ENCODE assay signal across 9 mouse cellular contexts in genomic region chr17:32362686-32363085, GRCm38 (mm10). TPM values are rescaled to one million over a fixed set of nuclear protein-coding genes. Genes with fewer than 3 reads are reported as not detected.
DNase-seq lines count a peak whose midpoint lies in the region; ATAC-seq and TF ChIP-seq lines count a peak whose summit lies in the region.
"Had no signal": no experiment of that assay in that cellular context is flagged by ENCODE, and none has a peak within 500 bp of the region (broad histone marks: within the 10 kb centered on the region; RNA-seq: fewer than 3 reads in every experiment).

No protein-coding gene starts in this region.

- H3K4me2 ChIP-seq in kidney, postnatal 0 days (ENCODE audit: low read length) = peak overlapping the region; percentile 89
- peak overlapping the region; percentile 69 for H3K4me2 ChIP-seq in forebrain, embryonic 11.5 days (ENCODE audit: low read depth, low read length, severe bottlenecking)
- peak overlapping the region; percentile 49 for H3K4me2 ChIP-seq in limb, embryonic 11.5 days (ENCODE audit: low read depth, severe bottlenecking)
- peak overlapping the region; percentile 75 for H3K4me2 ChIP-seq in neural tube, embryonic 13.5 days

- no peaks in the 10 kb centered on the region for H3K27me3 ChIP-seq in kidney, postnatal 0 days (ENCODE audit: insufficient read depth, low read length)
- no peaks in the 10 kb centered on the region for H3K27me3 ChIP-seq in forebrain, embryonic 11.5 days (ENCODE audit: control insufficient read depth, insufficient read depth, low read length)
- no peaks in the 10 kb centered on the region for H3K27me3 ChIP-seq in limb, embryonic 11.5 days (ENCODE audit: control insufficient read depth, insufficient read depth, low read length)
- H3K27me3 ChIP-seq in neural tube, embryonic 13.5 days = no peaks in the 10 kb centered on the region

- H3K9ac ChIP-seq in kidney, postnatal 0 days (ENCODE audit: low read depth, low read length) = peak overlapping the region; percentile 96; the same call in 1 of the 2 replicates
- peak overlapping the region; percentile 97; the same call in 1 of the 2 replicates for H3K9ac ChIP-seq in forebrain, embryonic 11.5 days (ENCODE audit: low read length)
- no peak overlapping the region; the same call in 1 of the 2 replicates for H3K9ac ChIP-seq in limb, embryonic 11.5 days (ENCODE audit: low read length)
- peak overlapping the region; percentile 95; the same call in 1 of the 2 replicates for H3K9ac ChIP-seq in neural tube, embryonic 13.5 days

- peak overlapping the region; percentile 75; the same call in 1 of the 2 replicates for H3K4me3 ChIP-seq in kidney, postnatal 0 days (replicated peaks; ENCODE audit: low read depth, low read length)
- 0 out of 2 replicates have a peak overlapping the region, but pooled peaks have one; percentile 86 for H3K4me3 ChIP-seq in forebrain, embryonic 11.5 days (ENCODE audit: low read depth, low read length)
- H3K4me3 ChIP-seq in limb, embryonic 11.5 days (ENCODE audit: low read depth, low read length) = peak overlapping the region; percentile 85
- H3K4me3 ChIP-seq in neural tube, embryonic 13.5 days = peak overlapping the region; percentile 87

- no peak for DNase-seq in kidney, postnatal 0 days (ENCODE audit: low spot score)
- no peak for DNase-seq in kidney, adult 18-20 months
- no peak for DNase-seq in forebrain, embryonic 11.5 days (ENCODE audit: low spot score)
- no peak for DNase-seq in limb, embryonic 11.5 days (ENCODE audit: low spot score)
- DNase-seq in left cerebral cortex, postnatal 14 days (ENCODE audit: low spot score in 2 of 2) = no peak
- DNase-seq in cerebellum, adult 18-20 months = no peak
- DNase-seq: cerebellum, adult 2 months had no signal

- no peak for ATAC-seq in kidney, postnatal 0 days (replicated peaks; ENCODE audit: low FRiP score, low read depth)
- ATAC-seq in forebrain, embryonic 11.5 days (replicated peaks; ENCODE audit: low FRiP score) = no peak
- no peak for ATAC-seq in limb, embryonic 11.5 days (ENCODE audit: insufficient number of reproducible peaks, low FRiP score, low TSS enrichment, low read depth)
- no peak for ATAC-seq in neural tube, embryonic 13.5 days (ENCODE audit: low read depth)
- no peak for ATAC-seq in activated CD4-positive, CD25-positive, alpha-beta regulatory T cell, adult 4 months

- no peak for TF ChIP-seq CTCF in kidney, postnatal 0 days (IDR thresholded peaks at IDR 0.05; ENCODE audit: low read depth)

- intact Hi-C loops in left cerebral cortex, postnatal 14 days (cut with DNase I) = no loop called here

- H3K4me1 ChIP-seq in kidney, postnatal 0 days (replicated peaks; ENCODE audit: insufficient read depth, low read length) = peaks cover 8% of the 10 kb centered on the region
- H3K4me1 ChIP-seq in forebrain, embryonic 11.5 days (replicated peaks; ENCODE audit: control insufficient read depth, insufficient read depth, low read length) = peaks cover 7% of the 10 kb centered on the region
- H3K4me1 ChIP-seq in limb, embryonic 11.5 days (ENCODE audit: control insufficient read depth, insufficient read depth, low read length) = peaks cover 8% of the 10 kb centered on the region
- peaks cover 33% of the 10 kb centered on the region for H3K4me1 ChIP-seq in neural tube, embryonic 13.5 days (replicated peaks)

- WGBS in kidney, postnatal 0 days = 85% methylated on average over 4 of the region's 4 CpGs
- WGBS in forebrain, embryonic 11.5 days = 91% methylated on average over 4 of the region's 4 CpGs
- WGBS in limb, embryonic 11.5 days = 86% methylated on average over 4 of the region's 4 CpGs
- WGBS in neural tube, embryonic 13.5 days = 84% methylated on average over 4 of the region's 4 CpGs

- peaks cover 35% of the 10 kb centered on the region for H3K36me3 ChIP-seq in kidney, postnatal 0 days (ENCODE audit: insufficient read depth, low read length)
- peaks cover 26% of the 10 kb centered on the region for H3K36me3 ChIP-seq in forebrain, embryonic 11.5 days (ENCODE audit: control insufficient read depth, insufficient read depth, low read length)
- H3K36me3 ChIP-seq in limb, embryonic 11.5 days (ENCODE audit: control insufficient read depth, insufficient read depth, low read length) = peaks cover 19% of the 10 kb centered on the region
- H3K36me3 ChIP-seq in neural tube, embryonic 13.5 days = peaks cover 66% of the 10 kb centered on the region

- no peak overlapping the region for H3K27ac ChIP-seq in kidney, postnatal 0 days
- H3K27ac ChIP-seq in forebrain, embryonic 11.5 days (ENCODE audit: low read depth, low read length) = no peak overlapping the region
- no peak overlapping the region for H3K27ac ChIP-seq in limb, embryonic 11.5 days (replicated peaks; ENCODE audit: low read depth, low read length)
- H3K27ac ChIP-seq in neural tube, embryonic 13.5 days (replicated peaks) = no peak overlapping the region

- no peaks in the 10 kb centered on the region for H3K9me3 ChIP-seq in kidney, postnatal 0 days (replicated peaks; ENCODE audit: low read length)
- no peaks in the 10 kb centered on the region for H3K9me3 ChIP-seq in forebrain, embryonic 11.5 days (ENCODE audit: control insufficient read depth, low read length)
- H3K9me3 ChIP-seq in limb, embryonic 11.5 days (ENCODE audit: control insufficient read depth, low read length) = no peaks in the 10 kb centered on the region
- H3K9me3 ChIP-seq in neural tube, embryonic 13.5 days = no peaks in the 10 kb centered on the region

RNA-seq across cellular contexts. Expression of gene Akap8l, which starts 12.3 kb away (rescaled TPM):
- polyA plus RNA-seq in kidney, postnatal 0 days (2015; fragmentation: Nextera tagmentation; extraction: Ambion mirVana) = 63.2 and 70.2 TPM in 2 replicates
- polyA plus RNA-seq in forebrain, embryonic 11.5 days (2014; fragmentation: Nextera tagmentation; extraction: Ambion mirVana) = 81.4 and 82.2 TPM in 2 replicates
- polyA plus RNA-seq in limb, embryonic 11.5 days (2014; fragmentation: Nextera tagmentation; extraction: Ambion mirVana) = 73.5 and 79.2 TPM in 2 replicates
- 153 and 154 TPM in 2 replicates for polyA plus RNA-seq in neural tube, embryonic 13.5 days (2015; fragmentation: Nextera tagmentation; extraction: Ambion mirVana)
- 10 to 100 TPM; 43.6 to 50.5 TPM for polyA plus RNA-seq in activated CD4-positive, CD25-positive, alpha-beta regulatory T cell, adult 4 months (2017; shearing (Covaris generic))
- 100 to 1,000 TPM; 164 to 175 TPM for total RNA-seq in left cerebral cortex, postnatal 14 days (2021)

RNA-seq across cellular contexts. Expression of gene Wiz, which starts 26.6 kb away (rescaled TPM):
- polyA plus RNA-seq in kidney, postnatal 0 days (2015; fragmentation: Nextera tagmentation; extraction: Ambion mirVana) = 18.6 and 20.8 TPM in 2 replicates
- polyA plus RNA-seq in forebrain, embryonic 11.5 days (2014; fragmentation: Nextera tagmentation; extraction: Ambion mirVana) = 55.2 and 56.2 TPM in 2 replicates
- 39.7 and 42.7 TPM in 2 replicates for polyA plus RNA-seq in limb, embryonic 11.5 days (2014; fragmentation: Nextera tagmentation; extraction: Ambion mirVana)
- polyA plus RNA-seq in neural tube, embryonic 13.5 days (2015; fragmentation: Nextera tagmentation; extraction: Ambion mirVana) = 33.2 and 39.8 TPM in 2 replicates
- 10 to 100 TPM; 11.9 TPM for polyA plus RNA-seq in activated CD4-positive, CD25-positive, alpha-beta regulatory T cell, adult 4 months (2017; shearing (Covaris generic))
- total RNA-seq in left cerebral cortex, postnatal 14 days (2021) = 10 to 100 TPM; 78.0 to 85.2 TPM

RNA-seq across cellular contexts. Expression of gene Rasal3, which starts 40.7 kb away (rescaled TPM):
- 0.29 and 0.53 TPM in 2 replicates for polyA plus RNA-seq in kidney, postnatal 0 days (2015; fragmentation: Nextera tagmentation; extraction: Ambion mirVana)
- 0.21 and 0.47 TPM in 2 replicates for polyA plus RNA-seq in forebrain, embryonic 11.5 days (2014; fragmentation: Nextera tagmentation; extraction: Ambion mirVana)
- polyA plus RNA-seq in limb, embryonic 11.5 days (2014; fragmentation: Nextera tagmentation; extraction: Ambion mirVana) = 0.64 and 0.69 TPM in 2 replicates
- 0.54 and 0.71 TPM in 2 replicates for polyA plus RNA-seq in neural tube, embryonic 13.5 days (2015; fragmentation: Nextera tagmentation; extraction: Ambion mirVana)
- polyA plus RNA-seq in activated CD4-positive, CD25-positive, alpha-beta regulatory T cell, adult 4 months (2017; shearing (Covaris generic)) = 100 to 1,000 TPM; 123 to 158 TPM
- total RNA-seq in left cerebral cortex, postnatal 14 days (2021) = 1 to 10 TPM; 3.0 TPM

RNA-seq across cellular contexts. Expression of gene Akap8, which starts 41.6 kb away (rescaled TPM):
- polyA plus RNA-seq in kidney, postnatal 0 days (2015; fragmentation: Nextera tagmentation; extraction: Ambion mirVana) = 51.4 and 55.8 TPM in 2 replicates
- 70.5 and 78.4 TPM in 2 replicates for polyA plus RNA-seq in forebrain, embryonic 11.5 days (2014; fragmentation: Nextera tagmentation; extraction: Ambion mirVana)
- polyA plus RNA-seq in limb, embryonic 11.5 days (2014; fragmentation: Nextera tagmentation; extraction: Ambion mirVana) = 62.7 and 66.2 TPM in 2 replicates
- 95.9 and 104 TPM in 2 replicates for polyA plus RNA-seq in neural tube, embryonic 13.5 days (2015; fragmentation: Nextera tagmentation; extraction: Ambion mirVana)
- polyA plus RNA-seq in activated CD4-positive, CD25-positive, alpha-beta regulatory T cell, adult 4 months (2017; shearing (Covaris generic)) = 100 to 1,000 TPM; 117 to 118 TPM
- 10 to 100 TPM; 75.3 to 84.7 TPM for total RNA-seq in left cerebral cortex, postnatal 14 days (2021)

Comparison
In these comparisons a context has a peak if more than half of its experiments do, and no peak if none do; other contexts are left out.
1. RNA of gene Rasal3, which starts 40.7 kb away (polyA plus RNA-seq): 123 to 158 TPM in activated CD4-positive, CD25-positive, alpha-beta regulatory T cell, adult 4 months; 0.54 to 0.71 TPM in neural tube, embryonic 13.5 days, 0.64 to 0.69 TPM in limb, embryonic 11.5 days, 0.29 to 0.53 TPM in kidney, postnatal 0 days and 0.21 to 0.47 TPM in forebrain, embryonic 11.5 days; every median in the first group is over 10 times any median in the second.
2. Peak in every context shown above with its lines, with median percentiles within 50 percentile points of each other: H3K4me2 ChIP-seq and H3K4me3 ChIP-seq.